In the genomic region with DNA sequence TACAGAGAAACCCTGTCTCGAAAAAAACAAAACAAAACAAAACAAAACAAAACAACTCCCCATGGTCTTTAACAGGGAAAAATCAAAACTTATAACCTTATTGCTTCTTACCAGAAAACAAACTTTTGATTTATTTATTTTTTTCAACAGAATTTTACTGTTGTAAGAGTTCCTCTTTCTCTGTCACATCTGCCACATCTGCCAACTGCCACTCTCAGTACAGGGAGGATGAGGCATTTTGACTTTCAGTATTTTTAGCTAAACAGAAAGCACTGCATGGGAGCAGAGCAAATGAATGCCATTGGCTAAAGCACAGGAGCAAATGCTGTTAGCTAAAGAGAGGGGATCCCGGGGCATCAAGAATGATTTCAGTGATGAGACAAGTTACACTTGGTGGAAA, we compare ENCODE assay signal across 25 mouse cellular contexts.
"Had no signal": no experiment of that assay in that cellular context is flagged by ENCODE, and none has a peak within 500 bp of the region (broad histone marks: within the 10 kb centered on the region; RNA-seq: fewer than 3 reads in every experiment).

No protein-coding gene starts in this region.

- H3K4me1 ChIP-seq: heart, embryonic 13.5 days; heart, embryonic 15.5 days; hindbrain, embryonic 10.5 days; hindbrain, embryonic 12.5 days; intestine, embryonic 15.5 days; limb, embryonic 10.5 days; limb, embryonic 12.5 days had no signal

- ATAC-seq: hindbrain, embryonic 16.5 days; inflammation-experienced regulatory T-cells, adult 6 months; intestine, embryonic 15.5 days; intestine, postnatal 0 days had no signal

- DNase-seq: gastrocnemius, postnatal 14 days; gastrocnemius, postnatal 36 days; heart, adult 11 months; heart, adult 2 months; heart, postnatal 4 days; kidney, adult 18-20 months; kidney, adult 8-10 months; kidney, postnatal 10 days; kidney, postnatal 25 days; kidney, postnatal 4 days; liver had no signal

- H3K9ac ChIP-seq: heart, embryonic 13.5 days; heart, embryonic 15.5 days; hindbrain, embryonic 12.5 days; hindbrain, embryonic 14.5 days; intestine, embryonic 15.5 days; limb, embryonic 12.5 days had no signal

- H3K4me2 ChIP-seq: heart, embryonic 11.5 days; heart, embryonic 13.5 days; heart, embryonic 15.5 days; hindbrain, embryonic 12.5 days; hindbrain, embryonic 14.5 days; intestine, embryonic 15.5 days; limb, embryonic 12.5 days had no signal

- H3K36me3 ChIP-seq: heart, embryonic 13.5 days; heart, embryonic 15.5 days; hindbrain, embryonic 10.5 days; hindbrain, embryonic 12.5 days; intestine, embryonic 15.5 days; limb, embryonic 10.5 days; limb, embryonic 12.5 days had no signal

- H3K9me3 ChIP-seq: heart, embryonic 13.5 days; heart, embryonic 15.5 days; hindbrain, embryonic 10.5 days; hindbrain, embryonic 12.5 days; intestine, embryonic 15.5 days; limb, embryonic 10.5 days; limb, embryonic 12.5 days had no signal

- H3K27ac ChIP-seq: heart, adult 2 months; heart, embryonic 13.5 days; heart, embryonic 15.5 days; hindbrain, embryonic 10.5 days; hindbrain, embryonic 12.5 days; hindbrain, embryonic 14.5 days; intestine, embryonic 15.5 days; layer of hippocampus, adult 2 months; left cerebral cortex, adult 2 months; limb, embryonic 10.5 days; limb, embryonic 12.5 days had no signal

- H3K4me3 ChIP-seq: heart, adult 2 months; heart, embryonic 13.5 days; heart, embryonic 15.5 days; hindbrain, embryonic 10.5 days; hindbrain, embryonic 12.5 days; intestine, embryonic 15.5 days; layer of hippocampus, adult 2 months; left cerebral cortex, adult 2 months; limb, embryonic 10.5 days; limb, embryonic 12.5 days had no signal

- H3K27me3 ChIP-seq: heart, embryonic 13.5 days; heart, embryonic 15.5 days; hindbrain, embryonic 12.5 days; intestine, embryonic 15.5 days; limb, embryonic 12.5 days had no signal
